Mouse (Mus musculus) cerebellum, adult 2 months (tissue): Measurements from ENCODE around the gene Tamm41.
A peak's percentile ranks its signal among the peaks of the same experiment; 100 is the strongest.

Source experiments
- CTCF ChIP-seq: fragments of 200-500 bp; IDR thresholded peaks from 2 replicates; pipeline ENCODE4 v1.5.1; 2011; ENCODE audit warnings: low read depth, mild to moderate bottlenecking, control low read depth, low read length, moderate library complexity, borderline replicate concordance; ENCODE audit not compliant: insufficient read depth
- POLR2A ChIP-seq: fragments of 200-500 bp; IDR thresholded peaks from 2 replicates; pipeline ENCODE4 v1.6.1; 2011; ENCODE audit warnings: low read length, control low read depth, borderline replicate concordance; ENCODE audit not compliant: insufficient read depth

- TF ChIP-seq POLR2A (no peak), CTCF (peak; percentile 19; the same call in 1 of the 2 replicates)
Observed at GRCm38 (mm10) chr6:114970895-114971294, 66.8 kb downstream of the Tamm41 start.
